Mouse (Mus musculus) megakaryocyte progenitor cell, adult 5-6 weeks (primary cell): ENCODE data around the gene Sox6. TPM values are rescaled to one million over a fixed set of nuclear protein-coding genes. Genes with fewer than 3 reads are reported as not detected.

Experiments used
- ATAC-seq: replicated peaks from 2 replicates; pipeline ENCODE4 v1.8.0; 2016; ENCODE audit warnings: mild to moderate bottlenecking, moderate TSS enrichment, inconsistent platforms; ENCODE audit not compliant: poor library complexity
- total RNA-seq, 2 experiments: library from RNA; stranded (forward) in 1 of 2; stranded (reverse) in 1 of 2; fragments of 157-497, 149-512 nt in 1 of 2; fragments of 200-1000 nt in 1 of 2; gene quantifications; 2 replicates each; pipeline versions ENCODE4 v1.2.3 to v1.2.4; 2015 to 2017

The Sox6 gene
- total RNA-seq (2015) (1.1 and 1.8 TPM in 2 replicates), total RNA-seq (2017) (1.8 and 3.0 TPM in 2 replicates)

DNA sequence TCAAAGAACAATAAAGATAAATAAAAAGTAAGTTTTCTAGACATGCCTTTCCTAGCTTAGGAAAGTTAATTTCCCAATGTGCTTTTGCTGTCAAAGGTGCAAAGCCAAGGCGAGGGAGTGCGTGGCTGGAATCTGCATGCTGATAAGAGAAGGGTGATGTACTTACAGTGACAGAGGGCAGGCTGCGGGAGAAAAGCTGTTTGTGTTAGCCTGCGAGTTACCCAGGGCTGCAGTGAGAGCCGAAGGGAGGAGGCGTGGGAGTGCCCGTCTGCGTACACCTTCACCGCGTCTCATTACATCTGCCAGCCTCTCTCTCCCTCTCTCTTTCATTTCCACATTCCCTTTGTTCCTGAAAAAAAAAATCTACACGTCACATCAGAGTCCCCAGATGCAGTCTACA lies at the start of gene Sox6:
TSS of gene Sox6 (minus strand) at position 286 of the 400 bp plus-strand sequence.
- no peak for ATAC-seq

DNA sequence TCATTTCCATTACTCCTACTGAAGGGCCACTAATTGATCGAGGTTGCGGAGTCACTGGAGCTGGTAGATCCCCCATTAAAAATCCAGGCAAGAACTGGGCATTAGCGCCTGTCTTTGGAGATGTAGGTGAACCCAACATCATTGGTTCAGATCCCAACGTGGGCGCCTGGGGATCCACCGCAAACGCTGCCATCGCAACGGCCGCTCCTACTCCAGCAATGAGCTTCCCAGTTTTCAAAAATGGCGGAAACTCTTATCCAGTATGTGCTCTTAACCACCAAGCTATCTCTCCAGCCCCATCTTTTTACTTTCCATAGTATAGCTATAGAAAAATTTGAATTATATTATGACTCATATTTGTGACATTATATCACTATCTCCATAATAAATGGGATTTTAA lies 45.8 kb upstream of the Sox6 start, which contains the start of gene Gm4353:
TSS of gene Gm4353 (minus strand) at position 270 of the 400 bp plus-strand sequence.
- peak; percentile 86 for ATAC-seq

- peak; percentile 44; the same call in 1 of the 2 replicates for ATAC-seq
Measured at GRCm38 (mm10) chr7:116060739-116061138, 22.1 kb upstream of the Sox6 start.

DNA sequence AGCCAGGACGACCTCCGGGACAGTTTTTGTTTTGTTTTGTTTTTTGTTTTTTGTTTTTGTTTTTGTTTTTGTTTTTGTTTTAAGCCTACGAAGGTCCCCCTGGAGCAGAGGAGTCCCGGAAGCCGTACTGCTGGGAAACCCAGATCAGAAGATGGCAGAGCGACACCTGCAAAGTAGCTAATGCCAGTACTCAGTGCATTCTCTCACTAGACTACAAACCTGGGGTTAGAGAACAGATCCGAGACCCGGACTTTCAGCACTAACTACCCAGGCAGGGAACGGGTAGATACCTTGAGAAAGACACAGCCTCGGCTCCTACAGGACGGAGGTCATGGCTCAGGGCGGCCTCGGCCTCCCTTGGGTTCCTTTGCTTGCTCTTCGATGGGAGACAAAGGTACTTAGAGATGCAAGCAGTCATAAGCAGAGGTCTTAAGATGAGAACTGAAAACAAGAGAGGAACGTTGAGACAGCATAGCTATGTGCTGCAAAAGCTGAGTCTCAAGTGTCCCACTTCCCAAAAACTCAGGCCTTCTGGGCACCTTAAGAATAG lies 1.9 kb upstream of the Sox6 start:
- no peak for ATAC-seq

DNA sequence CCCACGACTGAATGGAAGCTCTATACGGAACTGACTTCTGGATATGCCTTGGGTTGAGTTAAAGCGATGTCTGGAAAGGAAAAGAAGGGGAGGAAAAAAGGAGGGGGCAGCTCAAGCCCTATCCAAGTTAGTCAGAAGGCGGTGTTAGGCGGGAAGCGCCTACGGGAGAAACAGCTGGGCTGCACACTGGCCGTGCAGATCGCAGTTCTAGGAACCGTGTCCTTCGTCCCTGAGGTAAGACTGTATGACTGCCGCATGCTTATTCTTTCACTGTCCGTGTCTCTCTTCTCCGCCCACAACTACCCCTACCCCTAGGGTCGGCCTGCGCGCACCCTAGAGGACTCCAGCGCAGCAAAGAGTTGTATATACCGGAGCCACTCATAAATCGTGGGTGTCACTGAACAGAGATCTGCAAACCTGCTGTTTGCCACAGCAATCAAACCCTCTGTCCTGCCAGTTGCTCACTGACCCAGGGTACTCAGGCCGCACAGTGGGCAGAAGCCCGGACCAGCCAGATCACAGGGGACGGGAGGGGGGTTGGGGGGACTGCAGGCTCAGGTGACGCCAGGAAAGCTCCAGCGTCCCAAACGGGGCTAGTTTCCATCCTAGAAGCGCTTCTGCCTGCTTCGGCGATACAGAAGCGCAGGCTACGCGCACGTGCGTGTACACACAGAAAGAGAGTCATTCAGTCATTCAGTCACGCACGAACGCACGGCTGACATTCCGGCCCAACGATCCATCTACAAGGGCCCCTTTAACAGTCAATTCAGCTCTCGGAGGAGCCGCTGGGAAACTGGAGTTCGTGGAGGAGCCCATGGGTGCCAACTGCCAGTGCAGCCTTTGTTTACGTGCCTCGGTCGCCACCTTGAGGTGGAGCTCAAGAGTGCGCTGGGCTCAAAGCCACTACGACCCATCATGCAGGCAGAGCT lies 1.2 kb upstream of the Sox6 start:
- peak; percentile 96 for ATAC-seq

- ATAC-seq, result no peak
Measured at GRCm38 (mm10) chr7:116039196-116039537, 571 bp upstream of the Sox6 start, which contains the start of gene 1110004F10Rik. 1110004F10Rik (plus strand) TSS chr7:116039397.

DNA sequence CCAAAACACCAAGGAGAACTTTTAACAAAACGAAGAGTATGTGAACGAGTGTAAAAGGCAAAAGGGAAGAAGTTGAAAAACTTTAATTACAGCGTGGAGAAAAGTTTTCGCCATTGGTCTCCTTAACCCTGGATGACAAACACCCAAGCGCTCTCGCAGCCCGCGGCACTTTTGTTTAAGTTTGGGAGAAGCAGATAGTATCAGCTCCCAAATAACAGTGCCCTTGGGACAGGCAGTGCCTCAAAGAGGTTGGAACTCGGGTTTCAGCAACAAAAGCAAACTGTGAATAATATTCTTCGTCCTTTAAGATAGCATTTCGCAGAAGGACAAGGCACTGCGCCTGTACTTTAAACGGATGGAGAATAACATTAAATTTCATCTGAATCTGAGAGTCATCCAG lies 572 bp downstream of the Sox6 start:
- ATAC-seq, result no peak

DNA sequence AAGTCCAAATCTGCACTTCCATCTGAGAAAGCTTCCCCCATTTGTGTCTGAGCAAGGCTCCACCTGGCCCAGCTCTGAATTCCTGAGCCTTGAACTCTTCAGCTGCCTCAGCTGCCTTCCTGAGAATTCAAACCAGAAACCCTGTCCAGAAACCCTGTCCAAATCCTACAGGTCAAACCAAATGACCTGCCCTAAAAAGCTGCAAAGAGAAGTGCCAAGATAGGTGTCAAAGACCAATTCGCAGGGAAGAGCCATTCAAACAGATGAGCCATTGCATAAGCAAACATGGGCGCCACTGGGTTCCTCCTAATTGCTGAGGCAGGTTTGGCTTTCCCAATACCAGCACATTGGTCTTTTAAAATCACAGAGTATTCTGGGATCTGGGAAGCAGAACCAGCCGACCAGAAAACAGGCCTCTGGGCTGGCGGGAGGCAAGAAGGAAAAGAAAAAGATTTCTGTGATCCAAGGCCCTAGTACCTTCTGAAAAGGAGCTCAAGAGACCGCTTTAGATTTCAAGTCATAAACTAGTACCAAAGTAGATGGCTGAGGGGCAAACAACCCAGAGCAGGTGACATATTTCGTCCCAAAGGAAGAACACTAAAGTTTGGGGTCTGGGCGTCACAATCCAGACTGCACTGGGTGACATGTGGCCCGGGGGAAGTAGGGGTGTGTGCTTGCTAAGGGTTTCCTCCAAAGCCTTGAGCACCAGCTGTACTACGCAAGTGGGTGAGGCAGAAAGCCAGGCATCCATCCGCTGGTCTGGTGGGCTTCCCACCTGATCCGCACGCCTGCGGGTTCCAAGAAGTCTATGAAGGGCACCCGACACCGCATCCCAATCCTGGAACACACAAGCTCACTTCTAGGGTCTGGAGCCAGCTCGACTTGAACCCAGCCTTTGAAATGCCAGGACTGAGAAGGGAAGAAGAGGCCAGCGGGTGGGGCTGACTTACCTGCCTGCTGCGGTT lies 1.7 kb downstream of the Sox6 start:
- no peak for ATAC-seq

DNA sequence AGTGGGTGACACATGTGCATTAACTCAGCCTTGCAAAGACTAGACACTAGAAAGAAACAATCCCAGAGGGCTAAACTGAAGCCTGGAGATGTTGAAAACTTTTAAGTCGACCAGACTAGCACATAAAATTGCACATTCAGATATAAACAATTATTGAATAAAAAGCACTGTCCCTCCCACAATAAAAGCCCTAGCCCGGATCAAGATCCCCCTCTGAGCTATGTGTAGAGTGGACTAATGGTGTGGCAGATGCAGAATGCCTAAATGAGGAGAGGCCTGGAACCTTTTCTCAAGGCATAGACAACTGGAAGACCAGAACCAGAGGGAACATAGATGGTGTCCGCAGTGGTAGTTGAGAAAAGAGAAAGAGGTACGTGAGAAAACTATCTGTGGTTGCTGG lies 3.1 kb downstream of the Sox6 start:
- no peak for ATAC-seq

DNA sequence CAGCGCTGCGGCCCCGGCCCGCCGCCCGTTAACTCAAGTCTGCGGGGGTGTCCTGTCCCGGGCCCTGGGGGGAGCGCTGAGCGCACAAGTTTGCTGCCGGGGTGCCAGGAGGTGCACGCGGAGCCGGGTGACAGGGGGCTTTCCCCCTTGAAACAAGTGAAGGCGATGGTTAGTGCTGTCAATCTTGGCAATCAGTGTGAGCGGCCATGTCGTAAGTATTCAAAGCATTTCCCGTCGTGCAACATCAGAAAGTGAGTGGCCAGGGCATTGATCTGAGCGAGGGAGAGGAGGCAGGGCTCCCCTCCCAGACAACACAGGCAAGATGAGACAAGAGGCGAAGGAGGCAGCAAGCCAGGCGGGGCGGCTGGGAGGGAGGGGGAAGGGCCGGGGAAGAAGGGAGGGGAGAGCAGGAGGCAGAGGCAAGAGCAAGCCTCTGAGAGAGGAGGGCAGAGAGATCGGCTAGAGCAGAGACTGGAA lies 4.3 kb downstream of the Sox6 start:
- ATAC-seq, result no peak

DNA sequence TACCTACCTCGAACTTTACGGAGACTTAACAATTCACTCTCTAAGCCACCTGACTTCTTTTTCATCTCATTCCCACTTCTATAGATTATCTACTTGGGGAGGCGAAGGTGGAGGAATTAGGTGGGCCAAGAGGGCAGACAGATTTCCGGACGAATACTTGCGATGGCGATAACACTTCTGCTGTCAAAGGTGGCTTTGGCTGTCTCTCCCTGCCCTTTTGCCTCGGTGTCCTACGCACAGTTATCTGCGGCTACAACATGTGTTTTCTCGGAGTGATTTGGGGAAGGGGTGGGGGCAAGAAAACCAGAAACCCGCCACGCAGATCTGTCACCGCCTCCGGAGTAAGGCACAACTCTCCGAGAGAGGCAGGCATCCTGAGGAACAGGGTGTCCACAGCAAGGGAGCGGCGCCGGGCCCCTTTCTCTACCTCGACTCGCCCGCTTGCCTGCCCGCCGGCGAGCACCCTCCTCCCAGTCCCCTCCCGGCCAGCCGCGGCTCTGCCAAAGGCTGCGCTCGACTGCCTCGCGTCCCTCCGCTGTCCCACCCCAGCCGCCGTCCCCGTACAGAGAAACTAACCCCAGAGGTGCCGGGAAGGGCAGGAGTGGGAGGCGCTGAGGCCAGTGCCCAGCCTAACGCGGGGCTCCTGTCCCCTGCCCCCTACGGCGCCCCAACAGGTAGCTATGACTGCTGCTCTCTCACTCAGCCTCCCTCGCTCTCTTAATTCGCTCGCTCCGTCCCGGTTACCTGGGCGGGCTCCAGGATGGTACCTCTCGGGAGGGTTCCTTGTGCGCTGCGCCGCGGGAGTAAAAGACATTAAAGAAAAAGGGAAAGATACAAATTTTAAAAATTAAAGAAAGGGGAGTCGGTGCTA lies 5.0 kb downstream of the Sox6 start:
- peak; percentile 21 for ATAC-seq

- ATAC-seq, result peak; percentile 67
Measured at GRCm38 (mm10) chr7:116032596-116033307, 5.8 kb downstream of the Sox6 start.

- ATAC-seq, result peak; percentile 30
Measured at GRCm38 (mm10) chr7:116031718-116032595, 6.6 kb downstream of the Sox6 start.

DNA sequence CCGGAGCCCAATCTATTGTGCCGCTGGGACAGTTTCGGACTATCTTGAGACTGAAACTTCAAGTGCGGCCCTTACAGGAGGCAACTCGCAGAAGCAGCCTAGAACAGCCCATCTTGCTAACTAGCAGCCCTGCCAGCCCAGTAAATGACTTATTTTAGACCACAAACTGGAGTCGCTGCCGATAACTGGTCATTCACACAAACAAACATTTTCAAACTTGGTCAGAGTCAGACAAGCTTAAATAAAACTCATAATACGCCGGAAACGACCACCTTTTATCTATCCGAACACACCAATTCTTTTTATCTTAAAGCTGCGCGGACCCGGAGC lies 7.2 kb downstream of the Sox6 start:
- ATAC-seq, result peak; percentile 12; the same call in 1 of the 2 replicates

DNA sequence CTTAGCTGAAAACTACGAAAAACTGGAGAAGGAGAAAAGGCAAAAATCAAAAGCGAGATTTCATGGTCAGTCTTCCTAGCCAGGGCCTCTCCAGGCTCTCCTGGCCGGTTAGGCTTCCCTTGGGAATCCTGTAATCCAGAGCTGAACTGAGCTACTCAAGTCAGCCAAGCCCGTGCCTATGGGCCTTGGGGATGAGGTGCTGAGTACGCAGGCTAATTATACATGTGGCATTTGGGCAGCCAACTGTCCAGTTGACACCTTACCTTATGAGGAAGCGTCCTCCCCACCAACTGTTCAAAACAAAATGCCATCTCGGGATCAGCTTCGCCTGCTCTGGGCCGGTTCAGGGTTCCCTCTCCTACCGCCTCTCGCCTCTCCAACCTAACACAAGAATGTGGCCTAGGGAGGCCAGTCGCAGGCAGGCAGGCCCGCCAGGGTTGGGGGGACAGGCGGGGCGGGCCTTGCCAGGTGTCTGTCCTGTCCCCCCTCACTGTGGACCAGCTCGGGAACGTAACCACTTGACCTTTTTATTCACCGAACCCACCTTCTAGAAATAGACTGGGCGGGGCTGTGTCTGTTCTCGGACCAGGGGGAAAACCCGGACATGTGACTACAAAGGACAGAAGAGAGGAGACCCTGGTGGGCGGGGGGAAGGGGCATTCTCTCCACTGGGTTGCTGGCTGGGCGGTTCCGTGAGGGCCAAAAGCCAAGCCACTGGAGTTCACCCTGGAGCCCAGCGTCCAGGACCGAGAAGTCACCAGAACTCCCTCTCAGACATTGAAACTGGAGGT lies 7.8 kb downstream of the Sox6 start:
- ATAC-seq, result no peak

DNA sequence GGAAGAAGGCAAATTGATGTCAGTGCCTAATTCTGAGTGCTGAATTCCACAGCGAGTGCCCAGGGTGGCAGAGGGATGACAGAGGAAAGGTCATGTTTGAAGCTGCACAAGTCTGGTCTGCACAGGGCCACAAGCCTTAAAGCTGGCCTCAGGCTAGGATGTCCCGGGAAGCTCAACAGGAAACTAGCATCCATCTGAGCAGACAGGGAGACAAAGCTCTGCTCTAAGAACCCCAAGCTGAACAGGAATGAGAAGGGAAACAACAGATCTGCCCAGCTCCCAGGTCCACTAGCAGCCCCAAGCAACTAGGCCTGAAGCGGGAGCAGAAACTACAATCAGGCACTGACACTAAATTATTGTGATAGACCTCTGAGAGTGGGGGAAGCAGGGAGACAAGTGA lies 8.6 kb downstream of the Sox6 start:
- no peak for ATAC-seq

DNA sequence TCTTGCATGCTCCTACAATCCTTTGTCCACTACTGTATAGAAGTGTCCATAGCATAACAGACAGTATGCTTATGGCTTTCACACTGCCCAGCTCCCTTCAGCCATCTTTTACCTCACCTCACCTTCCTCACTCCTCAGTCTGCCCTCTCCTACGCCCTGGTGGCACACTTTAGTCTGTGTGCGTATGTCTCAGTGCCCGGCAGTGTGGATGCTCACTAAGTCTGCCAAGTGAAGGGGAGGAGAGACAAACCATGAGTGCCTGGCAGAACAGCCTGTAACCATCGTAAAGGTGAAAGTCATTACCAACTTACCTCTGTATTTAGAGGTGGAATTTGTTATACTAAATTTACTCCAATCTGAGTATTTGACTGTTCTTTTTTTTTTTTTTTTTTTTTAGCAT lies 35.9 kb downstream of the Sox6 start:
- ATAC-seq, result no peak
